Mouse (Mus musculus) ZHBTc4 (cell line): ENCODE data around the gene Mdm2.
"Not testable (repeated sequence)": the region's sequence is repeated elsewhere in the genome, so short reads cannot be mapped to it uniquely, and the experiment has no call there.

ENCODE experiments used
- DNase-seq: peaks from one replicate; pipeline ENCODE4 v3.0.0-alpha.2; 2011; ENCODE audit warnings: low read depth, low spot score

Mdm2 gene

DNA sequence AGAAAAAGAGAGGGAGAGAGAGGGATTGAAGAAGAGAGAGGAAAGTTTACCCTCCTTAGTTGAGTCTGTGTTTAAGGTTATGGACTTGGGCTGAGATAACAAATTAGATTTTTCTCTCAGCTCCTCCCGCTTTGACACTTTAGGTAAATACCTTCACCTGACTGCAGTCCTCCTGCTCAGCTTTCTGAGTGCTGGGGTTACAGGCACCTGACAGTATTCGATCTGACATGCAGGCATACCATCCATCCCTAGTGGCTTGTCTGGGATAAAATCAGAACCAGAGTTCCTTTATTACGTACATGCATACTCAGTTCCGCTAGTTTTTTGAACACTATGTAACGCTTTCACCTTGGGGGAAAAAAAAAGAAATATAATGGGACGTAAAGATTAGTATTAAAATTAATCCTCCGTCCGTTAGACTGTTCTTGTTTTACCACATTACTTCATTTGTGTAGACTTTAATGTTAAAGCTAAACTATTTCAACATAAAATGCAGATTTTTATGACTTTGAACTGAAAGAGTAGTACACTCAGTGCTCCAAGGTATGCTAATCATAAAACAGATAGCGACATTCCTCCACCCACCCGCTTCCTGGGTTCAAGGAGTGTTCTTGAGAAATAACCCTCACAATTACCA lies 38.6 kb upstream of the Mdm2 start:
- DNase-seq, result no peak

DNA sequence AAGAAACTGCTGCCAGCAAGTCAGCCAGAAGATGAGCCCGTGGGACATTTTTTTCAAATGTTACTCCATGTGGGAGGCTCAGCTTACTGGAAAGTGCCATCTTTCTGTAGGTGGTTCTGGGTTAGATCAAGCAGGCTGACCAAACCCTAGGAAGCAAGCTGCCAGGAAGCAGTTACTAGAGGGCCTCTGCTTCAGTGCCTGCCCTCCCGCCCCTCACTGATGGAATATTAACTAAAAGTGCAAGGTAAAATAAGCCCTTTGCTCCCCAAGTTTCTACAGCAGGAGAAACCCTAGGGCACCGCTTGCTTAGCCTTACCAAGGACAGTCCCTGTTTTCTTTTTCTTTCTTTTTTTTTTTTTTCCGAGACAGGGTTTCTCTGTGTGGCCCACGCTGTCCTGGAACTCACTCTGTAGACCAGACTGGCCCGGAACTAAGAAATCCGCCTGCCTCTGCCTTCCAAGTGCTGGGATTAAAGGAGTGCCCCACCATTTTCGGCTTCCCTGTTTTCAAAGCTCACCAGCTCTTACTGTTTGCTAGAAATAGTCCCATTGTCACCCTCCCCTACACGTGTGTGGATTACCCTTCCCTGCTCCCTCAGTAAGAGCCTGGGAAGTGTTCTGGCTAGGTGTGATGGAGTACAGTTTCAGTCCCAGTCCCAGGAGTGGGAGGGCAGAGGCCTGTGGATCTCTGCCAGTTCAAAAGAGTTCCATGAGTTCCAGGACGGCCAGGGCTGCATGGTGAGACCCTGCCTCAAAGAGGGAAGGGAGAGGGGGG lies 37.9 kb upstream of the Mdm2 start:
- DNase-seq, result no peak

DNA sequence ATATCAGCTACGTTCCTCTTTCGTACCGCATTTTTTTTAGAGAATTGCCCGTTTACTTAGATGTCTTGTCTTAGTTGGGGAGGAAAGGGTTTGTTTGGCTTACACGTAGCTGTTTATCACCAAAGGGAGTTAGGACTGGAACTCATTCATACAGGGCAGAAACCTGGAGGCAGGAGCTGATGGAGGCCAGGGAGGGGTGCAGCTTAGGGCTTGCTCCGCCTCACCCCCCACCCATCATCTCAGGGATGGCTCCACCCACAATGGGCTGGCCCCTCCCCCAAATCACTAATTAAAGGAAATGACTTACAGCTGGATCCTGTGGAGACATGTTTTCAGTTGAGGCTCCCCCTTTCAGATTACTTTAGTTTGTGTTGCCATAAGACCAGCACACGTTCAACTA lies 37.2 kb upstream of the Mdm2 start:
- peak; percentile 46 for DNase-seq

DNA sequence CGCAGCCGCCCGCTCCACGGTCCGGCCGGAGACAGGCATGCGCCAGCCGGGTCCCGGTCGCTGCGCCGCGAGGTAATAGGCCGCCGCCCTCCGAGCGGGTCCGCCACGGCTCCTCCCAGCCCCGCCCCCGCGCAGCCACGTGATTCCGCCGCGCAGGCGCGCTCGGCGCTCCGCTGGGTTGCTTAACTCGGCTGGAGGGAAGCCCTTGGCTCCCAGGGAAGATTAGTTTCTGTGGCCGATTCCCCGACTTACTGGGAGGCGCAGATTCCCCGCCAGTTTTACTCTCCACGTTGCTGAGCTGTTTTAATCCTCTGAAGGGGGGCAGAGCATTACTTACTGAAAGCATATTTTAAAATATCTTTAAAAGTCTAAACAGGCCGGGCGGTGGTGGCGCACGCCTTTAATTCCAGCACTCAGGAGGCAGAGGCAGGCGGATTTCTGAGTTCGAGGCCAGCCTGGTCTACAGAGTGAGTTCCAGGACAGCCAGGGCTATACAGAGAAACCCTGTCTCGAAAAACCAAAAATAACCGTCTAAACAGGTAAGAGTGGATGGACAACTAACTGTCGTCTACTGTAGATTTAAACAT lies 35.8 kb upstream of the Mdm2 start, which contains the start of gene Slc35e3:
TSS of gene Slc35e3 (minus strand) at position 69 of the 587 bp plus-strand sequence.
- peak; percentile 97 for DNase-seq

DNA sequence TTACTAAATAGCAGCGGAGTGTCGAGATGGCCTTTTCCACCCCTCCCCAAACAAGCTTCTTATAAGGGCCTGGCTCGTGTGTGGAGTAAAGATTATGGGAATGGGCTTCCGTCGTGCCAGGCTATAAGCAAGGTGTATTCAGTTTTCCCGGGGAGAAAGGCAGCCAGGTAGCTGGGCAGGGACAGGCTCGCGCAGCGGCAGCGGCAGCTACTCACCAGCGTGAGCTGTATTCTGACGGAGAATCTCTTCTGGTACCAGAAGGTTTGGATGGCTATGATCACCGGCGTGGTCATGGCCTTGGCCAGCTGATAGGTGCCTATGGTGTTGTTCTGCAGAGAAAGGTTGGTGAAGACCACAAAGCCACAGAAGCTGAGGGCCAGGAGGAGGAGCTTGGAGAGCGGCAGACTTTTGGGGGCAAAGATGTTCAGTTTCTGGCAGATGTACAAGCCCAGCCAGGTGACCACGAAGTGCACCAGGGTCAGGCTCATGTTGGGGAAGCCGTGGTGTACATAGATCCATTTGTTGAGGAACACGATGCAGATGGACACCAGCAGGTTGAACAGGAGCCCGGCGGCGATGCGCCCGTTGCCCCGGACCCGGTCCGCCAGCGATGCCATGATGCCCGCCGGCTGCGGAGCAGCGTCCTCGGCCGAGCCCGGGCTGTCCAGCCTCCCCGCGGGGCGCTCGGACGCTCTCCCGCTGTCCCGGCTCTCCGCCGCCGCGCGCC lies 35.2 kb upstream of the Mdm2 start:
- DNase-seq, result not testable (repeated sequence)

DNA sequence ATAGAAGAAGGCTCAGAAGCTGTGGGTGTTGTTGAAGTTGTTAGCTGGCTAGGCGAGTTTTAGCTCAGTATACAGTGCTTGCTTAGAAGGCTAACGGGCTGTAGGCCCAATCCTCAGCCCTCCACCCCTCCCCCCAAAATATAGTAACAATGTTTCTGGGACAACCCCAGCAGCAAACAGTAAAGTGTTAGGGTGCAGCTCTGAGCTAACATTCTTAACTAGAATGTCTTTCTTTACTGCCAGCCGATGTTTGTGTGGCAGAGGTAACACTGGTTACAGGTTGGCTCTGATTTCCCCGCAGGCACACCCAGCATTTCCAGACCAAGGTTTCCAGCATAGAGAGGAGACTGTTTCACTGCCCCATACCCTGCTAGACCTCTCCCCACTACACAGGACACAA lies 33.4 kb upstream of the Mdm2 start:
- DNase-seq, result no peak

DNA sequence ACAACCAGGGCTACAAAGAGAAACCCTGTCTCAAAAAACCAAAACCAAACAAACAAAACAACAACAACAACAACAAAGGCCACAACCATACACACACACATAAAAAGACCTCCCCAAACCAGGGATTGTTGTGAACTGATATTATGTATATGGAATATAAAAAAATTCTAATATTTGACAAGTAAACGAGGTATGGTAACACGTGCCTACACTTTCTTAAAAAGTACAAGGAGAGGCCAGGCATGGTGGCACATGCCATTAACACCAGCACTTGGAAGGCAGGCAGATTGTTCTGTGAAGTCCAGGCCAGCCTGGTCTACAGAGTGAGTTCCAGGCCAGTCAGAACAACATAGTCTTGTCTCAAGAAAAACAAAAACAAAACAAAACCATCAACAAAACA lies 32.6 kb upstream of the Mdm2 start:
- DNase-seq, result no peak

DNA sequence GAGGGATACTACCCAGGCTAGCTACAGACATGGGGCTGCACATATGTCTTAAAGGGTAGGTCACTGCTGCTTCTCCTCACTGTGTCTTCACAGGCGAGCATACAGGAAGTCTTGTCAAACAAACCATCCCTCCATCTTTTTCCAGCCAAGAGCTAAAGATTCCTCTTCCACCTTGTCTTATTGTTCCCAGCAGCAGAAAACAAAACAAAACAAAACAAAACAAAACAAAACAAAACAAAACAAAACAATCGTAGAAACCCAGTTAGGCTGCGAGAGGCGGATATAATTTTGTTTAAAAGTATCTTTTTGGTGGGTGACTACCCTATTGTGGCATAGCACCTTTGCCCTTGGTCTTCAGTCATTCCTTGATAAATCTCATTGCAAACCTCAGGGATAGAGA lies 32.1 kb upstream of the Mdm2 start:
- no peak for DNase-seq

DNA sequence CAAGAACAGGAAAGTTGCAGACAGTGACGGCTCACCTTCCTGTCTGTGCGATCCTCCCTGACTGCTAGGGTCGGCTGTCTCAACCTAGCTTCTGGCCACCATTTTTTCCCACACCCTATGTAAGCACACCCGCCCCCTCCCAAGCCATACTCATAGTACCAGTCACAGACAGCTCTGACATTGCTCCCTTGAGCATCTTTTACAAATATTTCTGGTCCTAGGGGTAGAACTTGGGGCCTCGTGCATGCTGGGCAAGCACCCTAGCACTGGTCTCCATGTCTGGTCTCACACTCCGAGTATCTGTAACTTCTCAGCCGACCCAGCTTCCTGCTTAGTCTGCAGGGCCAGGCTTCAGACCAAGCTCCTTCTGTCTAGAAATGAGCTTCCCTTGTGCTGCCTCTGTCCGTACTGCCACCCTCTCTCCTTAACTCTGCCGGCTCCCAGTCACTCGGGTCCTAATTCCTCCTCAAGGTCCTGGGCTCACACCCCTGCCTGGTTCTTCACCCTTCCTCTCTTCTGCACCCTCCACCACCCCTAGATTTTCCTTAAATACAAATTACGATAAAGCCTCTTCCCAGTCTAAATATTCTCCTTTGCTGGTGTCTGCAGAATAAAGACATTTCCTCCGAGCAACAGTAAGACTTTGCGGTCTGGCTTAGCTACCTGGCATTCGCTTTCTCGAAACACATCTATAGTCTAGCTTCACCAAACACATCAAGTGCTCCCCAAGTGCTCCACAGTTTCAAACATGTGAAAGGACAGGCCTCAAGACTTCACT lies 31.3 kb upstream of the Mdm2 start:
- no peak for DNase-seq

DNA sequence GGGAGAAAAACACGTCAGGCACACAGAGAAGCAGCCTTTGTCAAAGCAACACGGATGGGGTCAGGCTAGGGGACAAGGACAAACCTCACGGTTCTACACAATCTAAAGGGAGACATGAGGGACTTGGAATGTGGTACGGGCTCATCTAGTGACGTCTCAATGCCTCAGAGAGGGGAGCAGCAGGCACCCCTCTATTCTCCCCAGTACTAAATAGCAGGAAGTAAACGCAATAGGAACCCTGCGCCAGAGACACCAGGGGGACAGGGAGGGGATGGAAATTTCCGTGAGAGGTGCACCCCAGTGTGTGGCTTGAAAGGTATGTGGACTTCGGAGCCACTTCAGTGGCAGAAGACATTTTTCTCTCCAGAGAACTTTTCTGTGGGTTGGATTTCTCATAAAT lies 30.4 kb upstream of the Mdm2 start:
- no peak for DNase-seq

DNA sequence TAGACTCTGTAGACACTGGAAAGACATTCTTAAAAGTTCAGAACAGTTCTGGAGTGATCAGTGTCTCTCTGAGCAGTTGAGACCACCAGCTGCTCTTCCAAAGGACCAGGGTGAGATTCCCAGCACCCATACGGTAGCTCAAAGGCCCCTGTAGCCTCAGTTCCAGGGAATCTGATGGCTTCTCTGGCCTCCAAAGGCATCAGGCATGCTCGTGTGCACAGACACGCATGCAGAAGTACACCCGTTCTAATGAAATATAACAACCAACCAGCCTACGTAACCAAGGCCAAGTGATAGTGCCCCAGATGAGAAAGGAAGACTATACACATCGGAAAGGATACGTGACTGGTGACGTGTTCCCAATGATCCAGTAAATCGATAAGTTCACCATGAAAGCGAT lies 29.6 kb upstream of the Mdm2 start:
- DNase-seq, result no peak

DNA sequence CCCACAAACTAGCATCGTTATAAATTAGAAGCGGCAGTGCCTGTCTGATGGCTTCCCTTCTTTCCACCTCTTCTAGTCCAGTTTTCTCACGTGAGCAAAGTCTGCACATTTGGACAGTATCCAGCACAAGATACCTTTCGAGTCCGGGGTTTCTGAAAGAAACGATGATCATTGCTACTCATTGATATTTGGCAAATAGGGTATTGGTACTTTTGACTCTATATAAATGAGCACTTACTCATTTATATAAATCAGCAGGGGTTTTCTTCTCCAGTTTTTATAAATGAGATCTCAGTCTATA lies 29.0 kb upstream of the Mdm2 start:
- DNase-seq, result no peak

DNA sequence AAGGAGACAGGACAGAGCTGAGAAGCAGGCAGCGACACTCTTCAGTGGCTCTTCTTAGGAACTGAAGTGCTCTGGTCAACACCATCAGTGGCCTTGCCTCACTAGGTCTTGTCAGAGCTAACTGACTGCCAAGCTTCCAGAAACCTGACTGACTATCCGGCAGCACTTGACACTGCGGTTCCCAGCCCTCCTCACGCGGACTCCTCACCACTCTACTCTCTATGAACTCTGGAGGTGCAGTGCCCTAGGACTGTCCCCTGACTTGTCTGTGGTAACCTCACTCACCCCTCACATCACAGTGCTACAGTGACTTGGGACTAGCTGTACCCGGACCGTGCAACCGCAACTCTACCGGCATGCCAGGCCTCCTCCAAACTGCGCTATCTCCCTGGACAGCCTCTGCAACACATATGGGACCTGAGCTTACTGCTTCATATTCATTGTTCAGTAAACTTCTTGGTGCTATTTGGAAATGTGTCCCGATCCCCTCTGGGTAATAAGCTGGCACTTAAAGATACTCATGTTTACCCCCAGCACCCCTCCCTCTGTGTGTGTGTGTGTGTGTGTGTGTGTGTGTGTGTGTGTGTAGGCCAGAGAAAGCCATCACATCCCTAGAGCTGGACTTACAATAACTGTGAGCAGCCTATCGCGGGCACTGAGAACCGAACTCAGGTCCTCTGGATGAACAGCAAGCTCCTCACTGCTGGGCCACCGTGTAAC lies 28.5 kb upstream of the Mdm2 start:
- no peak for DNase-seq

DNA sequence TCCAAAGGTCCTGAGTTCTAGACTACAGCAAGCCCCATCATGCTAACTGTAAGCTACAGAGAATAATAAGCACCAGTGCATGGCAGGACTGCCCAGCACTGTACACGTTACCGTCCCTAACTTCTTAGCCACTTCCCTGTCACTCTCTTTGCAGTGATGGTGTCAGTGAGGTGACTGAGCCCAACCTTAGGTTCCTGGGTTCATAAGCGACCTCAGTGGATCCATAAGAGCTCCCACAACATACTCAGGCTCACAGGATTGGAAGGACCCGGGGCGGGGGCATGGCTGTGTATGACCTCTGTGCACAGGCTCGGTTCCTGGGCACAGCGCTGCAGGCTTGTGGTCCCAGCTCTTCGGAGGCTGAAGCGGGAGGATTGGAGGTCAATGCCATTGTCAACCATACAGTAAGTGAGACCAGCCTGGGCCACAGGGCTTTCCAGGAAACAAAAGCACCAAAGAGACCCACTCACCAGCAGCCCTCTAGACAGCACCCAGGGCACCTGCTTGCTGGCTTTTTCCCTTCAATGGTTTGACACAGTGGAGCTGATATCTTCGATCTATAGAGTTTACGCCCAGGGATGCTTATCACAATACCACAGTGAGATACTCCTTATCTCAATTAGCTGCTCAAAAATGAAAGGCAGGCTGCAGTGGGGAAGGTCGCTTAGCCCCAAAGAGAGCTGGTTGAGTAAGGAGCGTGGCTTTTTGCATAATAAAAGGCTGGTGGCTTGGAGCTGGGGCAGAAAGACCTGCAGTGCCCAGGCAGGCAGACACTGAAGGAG lies 27.8 kb upstream of the Mdm2 start:
- no peak for DNase-seq

DNA sequence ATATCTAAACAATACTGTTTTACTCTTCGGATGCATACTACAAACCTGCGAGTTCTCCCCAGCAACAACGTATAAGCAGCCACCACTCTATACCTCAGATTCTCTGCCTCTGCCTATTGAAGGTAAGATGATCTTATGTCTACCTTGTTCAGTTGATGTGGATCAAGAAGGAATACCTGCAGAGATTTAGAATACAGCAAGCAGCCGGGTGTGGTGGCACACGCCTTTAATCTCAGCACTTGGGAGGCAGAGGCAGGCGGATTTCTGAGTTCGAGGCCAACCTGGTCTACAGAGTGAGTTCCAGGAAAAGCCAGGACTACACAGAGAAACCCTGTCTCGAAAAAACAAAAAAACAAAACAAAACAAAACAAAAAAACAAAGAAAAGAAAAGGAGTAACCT lies 26.9 kb upstream of the Mdm2 start:
- DNase-seq, result not testable (repeated sequence)

DNA sequence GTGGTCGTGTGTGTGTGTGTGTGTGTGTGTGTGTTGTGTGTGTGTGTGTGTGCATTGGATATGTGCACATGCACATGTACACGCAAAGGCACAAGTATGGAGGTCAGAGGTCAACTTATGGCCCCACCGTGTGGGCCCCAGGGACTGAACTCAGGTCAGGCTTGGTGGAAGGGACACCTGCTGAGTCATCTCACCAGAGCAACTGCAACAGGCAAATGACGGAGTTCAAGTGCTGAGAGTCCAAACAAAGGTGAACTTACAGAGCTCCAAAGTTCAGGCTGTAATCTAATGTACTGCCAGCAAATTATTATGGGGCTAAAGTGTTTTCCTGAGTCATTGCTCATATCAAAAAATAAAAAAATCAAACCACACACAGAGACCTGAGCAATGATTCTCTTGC lies 26.5 kb upstream of the Mdm2 start:
- no peak for DNase-seq

DNA sequence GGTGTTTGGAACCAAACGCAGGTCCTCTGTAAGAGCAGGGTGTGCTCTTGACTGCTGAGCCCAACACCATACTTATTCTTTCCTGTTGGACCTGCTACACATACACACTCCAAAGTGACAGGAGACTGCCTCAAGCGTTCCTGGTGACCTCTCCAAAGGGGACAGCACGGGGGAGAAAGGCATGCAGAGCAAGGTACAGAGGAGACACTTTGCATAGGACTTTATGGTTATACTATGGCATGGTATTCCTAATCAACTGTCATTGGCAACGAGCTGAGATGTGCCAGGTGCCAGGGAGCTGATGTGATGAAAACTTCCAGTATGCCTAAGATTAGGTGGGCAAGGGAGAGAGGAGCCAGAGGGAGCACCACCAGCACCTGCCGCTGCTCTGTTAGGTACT lies 26.0 kb upstream of the Mdm2 start:
- DNase-seq, result no peak

DNA sequence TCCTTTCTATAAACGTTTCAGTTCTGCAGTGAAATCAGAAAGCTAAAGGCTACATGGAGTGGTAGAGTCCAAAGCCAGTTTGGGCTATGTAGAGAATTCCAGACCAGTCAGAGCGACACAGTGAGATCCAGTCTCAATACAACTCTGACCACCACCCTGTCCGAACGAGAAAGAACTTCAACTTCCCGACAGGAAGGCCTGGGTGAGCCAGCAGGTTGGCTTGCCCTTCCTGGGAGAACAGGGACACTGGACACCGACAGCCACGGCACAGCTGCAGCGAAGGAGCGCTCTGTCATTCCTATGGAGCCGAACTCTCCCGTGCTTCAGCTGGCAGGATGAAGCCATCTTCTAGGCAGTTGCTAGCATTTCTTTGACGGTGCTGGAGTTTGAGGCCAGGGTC lies 24.8 kb upstream of the Mdm2 start:
- DNase-seq, result not testable (repeated sequence)

DNA sequence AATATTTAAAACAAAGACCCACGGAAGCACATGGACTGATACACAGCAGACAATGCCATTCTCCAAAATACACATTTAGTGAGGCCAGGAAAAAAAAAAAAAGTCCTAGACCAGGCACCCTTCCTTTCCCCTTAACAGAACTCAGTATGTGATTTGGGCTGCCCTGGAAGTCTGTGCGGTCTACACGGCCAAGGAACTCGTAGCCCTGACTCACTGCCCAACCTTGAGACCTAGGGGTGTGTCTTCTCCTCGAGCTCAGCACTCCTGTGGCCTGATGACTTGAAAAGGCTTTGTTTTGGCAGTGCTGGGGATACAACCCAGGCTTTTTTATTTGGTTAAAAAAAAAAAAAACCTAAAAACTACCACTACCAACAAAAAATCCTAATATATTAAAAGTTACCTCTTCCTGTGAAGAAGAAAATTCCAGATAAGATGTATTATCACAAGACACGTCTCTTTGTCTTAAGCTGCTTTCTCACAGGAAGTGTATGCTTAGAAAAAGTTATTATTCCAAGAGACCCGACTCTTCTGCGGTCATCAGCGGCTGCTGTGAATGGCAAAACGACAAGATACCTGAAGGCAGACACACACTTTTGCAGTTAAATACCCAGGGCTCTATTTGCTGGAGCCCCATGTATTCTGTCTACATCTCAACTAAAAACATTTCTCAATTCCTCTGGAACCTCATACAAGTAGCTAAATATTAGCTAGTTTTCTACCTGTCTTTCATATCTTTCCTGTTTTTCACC lies 23.7 kb upstream of the Mdm2 start:
- not testable (repeated sequence) for DNase-seq

DNA sequence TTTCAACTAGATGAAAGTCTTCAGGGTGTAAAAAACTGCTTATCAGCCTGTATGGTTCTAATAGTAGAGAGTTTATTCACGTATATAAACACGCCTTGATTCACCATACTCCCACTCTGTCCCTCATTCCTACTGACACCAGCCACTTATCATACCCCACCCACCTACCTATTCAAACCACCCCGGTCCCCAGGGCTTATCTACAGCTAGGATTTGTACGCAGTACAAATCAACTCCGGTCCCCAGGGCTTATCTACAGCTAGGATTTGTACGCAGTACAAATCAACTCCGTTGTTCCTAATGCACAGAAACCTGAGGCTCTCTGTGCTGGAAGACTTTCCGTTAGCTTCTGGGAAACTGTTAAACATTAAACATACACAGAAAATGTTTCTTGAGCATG lies 23.1 kb upstream of the Mdm2 start:
- not testable (repeated sequence) for DNase-seq
